Mouse (Mus musculus) myocyte (in vitro differentiated cells): ENCODE data around the gene Patl2. TPM values are rescaled to one million over a fixed set of nuclear protein-coding genes. Genes with fewer than 3 reads are reported as not detected.
"Not testable (repeated sequence)": the region's sequence is repeated elsewhere in the genome, so short reads cannot be mapped to it uniquely, and the experiment has no call there.

Experiments
- H3K27me3 ChIP-seq: one replicate; pipeline ENCODE4 v1.6.1; 2011; ENCODE audit not compliant: control insufficient read depth, insufficient read depth, insufficient read length
- H3K36me3 ChIP-seq: one replicate; pipeline ENCODE4 v1.6.1; 2011; ENCODE audit not compliant: control insufficient read depth, insufficient read depth
- H3K4me2 ChIP-seq: one replicate; pipeline ENCODE4 v1.6.1; 2011; ENCODE audit warnings: low read depth, control low read depth
- H3K4me3 ChIP-seq: one replicate; pipeline ENCODE4 v1.5.1; 2011; ENCODE audit warnings: mild to moderate bottlenecking, control low read depth, moderate library complexity
- H3K79me2 ChIP-seq: one replicate; pipeline ENCODE4 v1.6.1; 2011; ENCODE audit not compliant: control insufficient read depth, insufficient read depth
- H3ac ChIP-seq: one replicate; pipeline ENCODE4 v1.6.1; 2011; ENCODE audit not compliant: control insufficient read depth, insufficient read length
- CEBPB ChIP-seq: IDR thresholded peaks from 2 replicates; pipeline ENCODE4 v1.6.1; 2011; ENCODE audit warnings: mild to moderate bottlenecking, moderate library complexity; ENCODE audit not compliant: poor library complexity, insufficient read depth, severe bottlenecking
- E2F4 ChIP-seq: IDR thresholded peaks from one replicate; pipeline ENCODE4 v1.6.1; 2011; ENCODE audit warnings: mild to moderate bottlenecking, control low read depth, moderate library complexity; ENCODE audit not compliant: insufficient read depth
- MAX ChIP-seq: IDR thresholded peaks from one replicate; pipeline ENCODE4 v1.6.1; 2011; ENCODE audit warnings: low read depth, mild to moderate bottlenecking, control low read depth
- MYOD1 ChIP-seq, 3 experiments: IDR thresholded peaks; one replicate each; pipeline ENCODE4 v1.6.1; 2011; ENCODE audit warnings: control low read depth in 2 of 3, low read depth in 2 of 3, mild to moderate bottlenecking in 2 of 3, moderate library complexity in 1 of 3; ENCODE audit not compliant: insufficient read length in 2 of 3, control insufficient read depth in 1 of 3
- MYOG ChIP-seq, 3 experiments: IDR thresholded peaks; one replicate each; pipeline ENCODE4 v1.6.1; 2011; ENCODE audit warnings: control low read depth in 2 of 3, low read depth in 2 of 3, mild to moderate bottlenecking in 2 of 3; ENCODE audit not compliant: insufficient read length in 2 of 3, control insufficient read depth in 1 of 3, insufficient read depth in 1 of 3
- POLR2A ChIP-seq: IDR thresholded peaks from one replicate; pipeline ENCODE4 v1.6.1; 2011; ENCODE audit warnings: low read depth, mild to moderate bottlenecking, control low read depth, moderate library complexity; ENCODE audit not compliant: insufficient read length
- POLR2AphosphoS2 ChIP-seq: IDR thresholded peaks from one replicate; pipeline ENCODE4 v1.6.1; 2011; ENCODE audit warnings: low read depth, control low read depth; ENCODE audit not compliant: insufficient read length
- REST ChIP-seq: IDR thresholded peaks from one replicate; pipeline ENCODE4 v1.6.1; 2011; ENCODE audit warnings: mild to moderate bottlenecking, control low read depth, moderate library complexity; ENCODE audit not compliant: insufficient read depth, insufficient read length
- SRF ChIP-seq: IDR thresholded peaks from one replicate; pipeline ENCODE4 v1.6.1; 2011; ENCODE audit warnings: low read depth; ENCODE audit not compliant: control insufficient read depth, insufficient read length
- TCF12 ChIP-seq: IDR thresholded peaks from one replicate; pipeline ENCODE4 v1.6.1; 2011; ENCODE audit warnings: mild to moderate bottlenecking, control low read depth; ENCODE audit not compliant: poor library complexity, insufficient read depth, severe bottlenecking
- TCF3 ChIP-seq: IDR thresholded peaks from one replicate; pipeline ENCODE4 v1.6.1; 2011; ENCODE audit warnings: low read depth, control low read depth; ENCODE audit not compliant: insufficient read length
- USF1 ChIP-seq: IDR thresholded peaks from one replicate; pipeline ENCODE4 v1.6.1; 2011; ENCODE audit warnings: low read depth, mild to moderate bottlenecking, control low read depth, moderate library complexity
- polyA plus RNA-seq: library from polyadenylated mRNA; unstranded; fragments of >200 nt; fragmentation: generic; extraction: Trizol; gene quantifications from one replicate; pipeline ENCODE4 v1.2.1, GENCODE M21; 2012; ENCODE audit warnings: missing spikeins

Patl2 gene
- polyA plus RNA-seq, 1 experiment = 0.07 TPM

DNA sequence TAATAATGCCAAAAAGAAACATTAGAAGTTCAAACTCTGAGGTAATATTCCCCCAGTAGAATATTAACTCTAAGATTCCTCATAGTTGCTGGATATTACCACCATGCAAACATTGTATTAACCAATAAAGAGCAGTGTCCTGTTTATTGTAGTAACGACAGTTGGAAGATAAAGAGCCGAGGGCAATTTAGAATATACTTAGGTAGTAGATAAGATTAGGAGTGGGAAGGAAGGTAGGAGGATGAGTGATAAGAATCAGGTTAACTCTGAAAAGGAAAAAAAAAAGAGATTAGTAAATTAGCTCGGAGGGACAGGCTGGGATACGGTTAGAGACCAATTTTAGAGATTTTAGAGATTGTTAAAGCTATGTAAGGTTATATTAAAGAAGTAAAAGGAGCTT is 35.4 kb upstream of the Patl2 start:
- no peak overlapping the region for H3ac ChIP-seq
- H3K4me2 ChIP-seq = no peak overlapping the region
- H3K27me3 ChIP-seq = no peaks in the 10 kb centered on the region
- TF ChIP-seq TCF3 (no peak), TCF12 (no peak), MYOD1 (IDR thresholded peaks at IDR 0.05; ENCODE audit: control insufficient read depth in 1 of 3, insufficient read length in 2 of 3, low read depth in 2 of 3) (no peak), REST (no peak), POLR2AphosphoS2 (no peak), E2F4 (no peak), MAX (no peak), MYOG (IDR thresholded peaks at IDR 0.05; ENCODE audit: control insufficient read depth in 1 of 3, insufficient read depth in 1 of 3, insufficient read length in 2 of 3, low read depth in 2 of 3) (no peak), CEBPB (no peak), POLR2A (no peak), USF1 (no peak)
- H3K4me3 ChIP-seq = no peak overlapping the region
- no peaks in the 10 kb centered on the region for H3K79me2 ChIP-seq
- no peaks in the 10 kb centered on the region for H3K36me3 ChIP-seq

DNA sequence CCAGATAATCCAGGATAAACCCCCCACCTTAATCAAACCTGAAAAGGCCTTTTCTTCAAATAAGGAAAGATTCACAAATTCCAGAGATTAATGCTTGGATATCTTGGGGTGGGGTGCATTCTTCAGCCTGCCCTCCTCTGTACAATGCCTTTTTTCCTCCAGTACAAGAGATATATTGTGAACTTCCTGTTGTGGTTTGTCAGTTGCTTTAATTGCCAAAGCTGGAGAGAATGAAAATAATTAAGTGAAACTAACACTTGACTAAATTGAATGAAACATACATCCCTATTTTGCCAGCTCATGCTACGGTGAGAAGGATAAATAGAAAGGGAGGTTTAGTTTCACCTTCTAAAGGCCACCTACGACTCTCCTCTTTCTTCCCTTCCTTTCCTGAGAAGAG is 32.2 kb upstream of the Patl2 start:
- no peak for TF ChIP-seq MYOD1 (IDR thresholded peaks at IDR 0.05; ENCODE audit: control insufficient read depth in 1 of 3, insufficient read length in 2 of 3, low read depth in 2 of 3)
- Histone ChIP-seq H3K27me3 (no peaks in the 10 kb centered on the region), H3K79me2 (no peaks in the 10 kb centered on the region), H3ac (no peak overlapping the region), H3K4me3 (no peak overlapping the region), H3K4me2 (no peak overlapping the region), H3K36me3 (no peaks in the 10 kb centered on the region)

DNA sequence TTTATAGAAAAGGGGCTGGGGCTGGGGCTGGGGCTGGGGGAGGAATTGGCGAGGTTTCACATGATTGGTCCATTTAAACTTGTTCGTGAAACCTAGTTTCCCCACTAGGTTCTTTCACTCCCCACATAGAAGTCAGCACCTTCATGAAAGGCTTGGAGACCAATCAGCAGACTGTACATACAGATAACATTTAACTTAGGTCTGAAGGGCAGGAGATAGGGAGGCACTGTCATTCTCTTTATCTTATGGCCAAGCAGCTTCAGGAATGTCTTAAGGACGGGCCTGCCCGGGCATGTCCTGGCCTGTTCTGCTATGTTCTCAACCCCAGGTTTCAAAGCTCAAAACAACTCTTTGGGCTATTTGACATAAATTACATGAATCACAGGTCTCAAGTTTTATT is 31.1 kb upstream of the Patl2 start:
- not testable (repeated sequence) for H3K79me2 ChIP-seq, H3K4me2 ChIP-seq, H3ac ChIP-seq, H3K4me3 ChIP-seq, H3K27me3 ChIP-seq, H3K36me3 ChIP-seq

DNA sequence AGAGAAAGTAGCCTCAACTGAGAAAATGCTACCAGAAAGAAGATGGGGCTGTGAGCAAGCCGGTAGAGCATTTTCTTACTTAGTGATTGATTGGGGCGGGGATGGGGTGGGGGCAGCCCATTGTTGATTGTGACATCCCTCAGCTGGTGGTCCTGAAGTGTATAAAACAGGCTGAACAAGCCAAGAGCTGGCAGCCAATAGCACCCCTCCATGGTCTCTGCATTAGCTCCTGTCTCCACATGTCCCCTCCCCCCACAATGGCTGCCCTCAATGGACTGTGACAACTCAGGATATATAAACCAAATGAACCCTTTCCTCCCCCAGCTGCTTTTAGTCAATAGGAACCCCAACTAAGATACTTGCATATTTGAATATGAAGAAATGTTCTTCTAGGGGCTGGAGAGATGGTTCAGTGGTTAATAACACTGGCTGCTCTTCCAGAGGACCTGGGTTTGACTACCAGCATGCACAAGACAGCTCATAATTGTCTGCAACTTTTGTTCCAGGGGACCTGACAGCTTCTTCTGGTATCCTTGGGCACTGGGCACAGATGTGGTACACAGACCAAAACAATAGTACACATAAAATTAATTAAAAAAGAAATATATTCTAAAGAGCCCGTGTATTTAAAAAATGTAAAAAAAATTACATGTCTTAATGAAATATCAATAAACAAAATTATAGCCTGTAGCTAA is 24.7 kb upstream of the Patl2 start:
- TF ChIP-seq MAX (no peak), REST (no peak), MYOD1 (IDR thresholded peaks at IDR 0.05; ENCODE audit: control insufficient read depth in 1 of 3, insufficient read length in 2 of 3, low read depth in 2 of 3) (no peak), CEBPB (no peak)
- Histone ChIP-seq H3K36me3 (no peaks in the 10 kb centered on the region), H3K27me3 (no peaks in the 10 kb centered on the region), H3K4me2 (no peak overlapping the region), H3K79me2 (no peaks in the 10 kb centered on the region), H3ac (no peak overlapping the region), H3K4me3 (no peak overlapping the region)

DNA sequence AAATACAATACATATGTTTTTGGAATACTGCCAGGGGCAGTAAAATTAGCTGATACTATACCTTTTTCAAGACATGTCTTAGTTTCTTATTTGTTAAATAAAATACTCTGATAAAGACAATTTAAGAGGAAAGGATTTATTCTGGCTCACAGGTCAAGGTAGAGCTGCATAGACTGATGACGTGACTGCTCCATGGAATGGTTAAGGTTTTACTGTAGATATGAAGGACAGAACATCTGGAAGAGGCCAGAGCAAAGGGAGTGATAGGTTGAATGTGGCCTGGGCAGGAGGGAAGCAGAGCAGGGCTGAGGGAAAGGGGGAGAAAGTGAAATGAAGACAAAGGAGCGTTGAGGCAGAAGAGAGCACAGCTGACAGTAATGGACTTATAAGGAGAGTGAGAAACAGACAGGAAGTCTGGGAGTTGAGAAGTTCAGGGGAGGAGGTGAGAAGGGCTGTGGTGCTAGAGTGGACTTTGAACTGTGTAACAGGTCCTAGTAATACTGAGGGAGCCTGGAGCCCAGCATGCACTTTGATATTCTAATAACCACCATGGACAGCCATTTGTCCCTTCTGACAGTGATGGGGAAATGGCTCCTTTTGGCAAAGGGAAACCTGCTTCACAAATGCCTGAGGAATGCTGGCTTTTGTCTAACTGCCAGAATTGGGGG is 20.6 kb upstream of the Patl2 start:
- Histone ChIP-seq H3K36me3 (no peaks in the 10 kb centered on the region), H3K4me2 (no peak overlapping the region), H3K79me2 (no peaks in the 10 kb centered on the region), H3K4me3 (no peak overlapping the region), H3K27me3 (no peaks in the 10 kb centered on the region), H3ac (no peak overlapping the region)
- TF ChIP-seq POLR2AphosphoS2 = no peak
- TF ChIP-seq POLR2A = no peak
- TF ChIP-seq MYOD1 (IDR thresholded peaks at IDR 0.05; ENCODE audit: control insufficient read depth in 1 of 3, insufficient read length in 2 of 3, low read depth in 2 of 3) = no peak
- TF ChIP-seq CEBPB = no peak
- TF ChIP-seq SRF = no peak
- TF ChIP-seq USF1 = no peak
- TF ChIP-seq REST = no peak
- TF ChIP-seq MYOG (IDR thresholded peaks at IDR 0.05; ENCODE audit: control insufficient read depth in 1 of 3, insufficient read depth in 1 of 3, insufficient read length in 2 of 3, low read depth in 2 of 3) = no peak
- no peak for TF ChIP-seq E2F4
- no peak for TF ChIP-seq MAX
- no peak for TF ChIP-seq TCF3
- no peak for TF ChIP-seq TCF12

- no peak for TF ChIP-seq TCF12
- TF ChIP-seq POLR2AphosphoS2 = no peak
- no peak for TF ChIP-seq TCF3
- TF ChIP-seq E2F4 = no peak
- no peak for TF ChIP-seq USF1
- TF ChIP-seq POLR2A = no peak
- TF ChIP-seq MYOD1 (IDR thresholded peaks at IDR 0.05; ENCODE audit: control insufficient read depth in 1 of 3, insufficient read length in 2 of 3, low read depth in 2 of 3) = no peak
- TF ChIP-seq SRF = no peak
- no peak for TF ChIP-seq MAX
- no peak for TF ChIP-seq REST
- TF ChIP-seq CEBPB = no peak
- TF ChIP-seq MYOG (IDR thresholded peaks at IDR 0.05; ENCODE audit: control insufficient read depth in 1 of 3, insufficient read depth in 1 of 3, insufficient read length in 2 of 3, low read depth in 2 of 3) = no peak
- Histone ChIP-seq H3K4me3 (no peak overlapping the region), H3K36me3 (no peaks in the 10 kb centered on the region), H3K79me2 (no peaks in the 10 kb centered on the region), H3K4me2 (no peak overlapping the region), H3ac (no peak overlapping the region), H3K27me3 (no peaks in the 10 kb centered on the region)
Observed at GRCm38 (mm10) chr2:122201501-122201900, 15.5 kb upstream of the Patl2 start.
